Mouse (Mus musculus) frontal cortex, postnatal 36 days (tissue): ENCODE results near the gene Prg3.

ENCODE experiments used
- DNase-seq, 2 experiments: peaks; one replicate each; pipeline ENCODE4 v3.0.0; 2022; ENCODE audit warnings: low spot score in 2 of 2

The Prg3 gene

DNA sequence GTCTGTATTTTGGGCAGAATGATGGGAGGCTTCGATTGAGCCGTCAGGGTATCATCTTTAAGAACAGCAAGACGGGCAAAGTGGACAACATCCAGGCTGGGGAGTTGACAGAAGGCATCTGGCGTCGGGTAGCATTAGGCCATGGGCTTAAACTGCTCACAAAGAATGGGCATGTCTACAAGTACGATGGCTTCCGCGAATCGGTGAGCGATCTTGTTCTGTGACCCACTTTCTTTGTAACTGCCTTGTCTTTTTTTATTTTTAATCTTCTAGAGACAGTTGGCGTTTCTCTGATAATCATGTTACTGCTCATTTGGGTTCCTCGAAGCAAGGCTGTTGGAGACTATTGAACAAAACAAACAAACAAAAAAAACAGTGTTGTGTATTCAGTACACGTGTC lies 50.3 kb downstream of the Prg3 start:
- no peak for DNase-seq
